Mouse (Mus musculus): ENCODE data around the gene Metrnl. TPM values are rescaled to one million over a fixed set of nuclear protein-coding genes. Genes with fewer than 3 reads are reported as not detected.

Gene Metrnl
- 140 and 195 TPM in 2 replicates for polyA plus RNA-seq (2012; rRNA removed)

DNA sequence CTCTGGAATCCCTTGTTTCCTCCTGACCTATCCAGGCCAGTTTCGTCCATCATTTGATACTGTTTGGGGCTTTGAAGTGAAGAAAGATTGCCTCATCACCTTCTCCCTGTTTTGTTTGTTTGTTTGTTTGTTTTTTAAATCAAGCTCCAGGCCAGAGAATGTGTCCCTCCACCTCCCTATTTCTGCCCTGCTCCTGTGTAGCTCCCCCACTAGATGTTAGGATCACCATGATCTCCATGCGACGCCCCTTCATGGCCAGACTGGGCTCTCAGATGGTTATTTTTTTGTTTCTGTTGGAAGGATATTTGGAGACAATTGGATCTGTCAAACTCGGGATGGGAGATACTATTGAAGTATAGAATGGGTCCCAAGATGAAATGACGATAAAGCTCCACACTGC lies at the start of gene Metrnl:
TSS of gene Metrnl (plus strand) at position 301 of the 400 bp plus-strand sequence.

DNA sequence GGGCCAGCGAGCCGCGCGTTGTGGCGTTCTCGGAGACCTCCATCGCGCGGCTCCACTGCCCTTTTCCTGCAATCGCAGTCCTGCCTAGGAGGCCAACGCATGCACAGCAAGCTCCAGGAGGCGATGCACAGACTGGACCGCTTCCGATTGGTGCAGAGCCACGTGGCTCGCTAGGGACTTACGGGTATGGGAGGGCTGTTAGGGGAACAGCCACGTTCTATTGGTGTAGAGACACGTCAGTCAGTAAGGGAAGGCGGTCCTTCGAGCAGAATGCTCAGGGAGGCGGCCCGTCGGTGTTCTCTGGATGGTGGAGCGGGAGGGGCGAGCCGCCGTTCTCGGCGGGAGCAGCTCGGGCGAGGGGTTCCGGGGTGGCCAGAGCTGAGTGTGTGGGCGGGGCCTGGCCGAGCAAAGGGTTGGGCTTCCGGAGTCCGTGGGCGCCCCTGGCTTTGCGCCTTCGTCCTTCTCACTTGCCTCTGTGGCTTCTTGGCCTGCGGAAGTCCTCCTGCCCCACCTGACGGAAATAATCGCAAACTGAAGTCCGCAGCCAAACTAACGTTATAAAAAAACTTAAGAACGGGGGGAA lies 28.3 kb upstream of the Metrnl start, which contains the start of gene B3gntl1:
TSS of gene B3gntl1 (minus strand) at position 164 of the 583 bp plus-strand sequence.

Other genes with a start within 250 kb of the Metrnl start
- 58.3 and 63.6 TPM in 2 replicates for gene Tbcd, start 249.6 kb upstream of the Metrnl start, polyA plus RNA-seq (2012; rRNA removed)
- gene Zfp750, start 182.2 kb upstream of the Metrnl start, polyA plus RNA-seq (2012; rRNA removed): 4.0 and 5.3 TPM in 2 replicates
- gene B3gntl1, start 28.4 kb upstream of the Metrnl start, polyA plus RNA-seq (2012; rRNA removed): 7.4 and 7.9 TPM in 2 replicates
- gene Ptchd3, start 128.7 kb downstream of the Metrnl start, polyA plus RNA-seq (2012; rRNA removed): not detected in 2 replicates